Mouse (Mus musculus) T-helper 17 cell (primary cell): ENCODE measurements around the gene Wdr19.
"Not testable (repeated sequence)": the region's sequence is repeated elsewhere in the genome, so short reads cannot be mapped to it uniquely, and the experiment has no call there.

Experiments
- in situ Hi-C, 2 experiments: fragments of 300-600 bp; cut with MboI, MseI; formaldehyde crosslinking; loops; 1 replicate in 1 of 2; 2 replicates in 1 of 2; pipeline ENCODE4 v1.15.1; 2025; ENCODE audit warnings: high pct_unique_total_duplicates in 2 of 2

The Wdr19 gene

DNA sequence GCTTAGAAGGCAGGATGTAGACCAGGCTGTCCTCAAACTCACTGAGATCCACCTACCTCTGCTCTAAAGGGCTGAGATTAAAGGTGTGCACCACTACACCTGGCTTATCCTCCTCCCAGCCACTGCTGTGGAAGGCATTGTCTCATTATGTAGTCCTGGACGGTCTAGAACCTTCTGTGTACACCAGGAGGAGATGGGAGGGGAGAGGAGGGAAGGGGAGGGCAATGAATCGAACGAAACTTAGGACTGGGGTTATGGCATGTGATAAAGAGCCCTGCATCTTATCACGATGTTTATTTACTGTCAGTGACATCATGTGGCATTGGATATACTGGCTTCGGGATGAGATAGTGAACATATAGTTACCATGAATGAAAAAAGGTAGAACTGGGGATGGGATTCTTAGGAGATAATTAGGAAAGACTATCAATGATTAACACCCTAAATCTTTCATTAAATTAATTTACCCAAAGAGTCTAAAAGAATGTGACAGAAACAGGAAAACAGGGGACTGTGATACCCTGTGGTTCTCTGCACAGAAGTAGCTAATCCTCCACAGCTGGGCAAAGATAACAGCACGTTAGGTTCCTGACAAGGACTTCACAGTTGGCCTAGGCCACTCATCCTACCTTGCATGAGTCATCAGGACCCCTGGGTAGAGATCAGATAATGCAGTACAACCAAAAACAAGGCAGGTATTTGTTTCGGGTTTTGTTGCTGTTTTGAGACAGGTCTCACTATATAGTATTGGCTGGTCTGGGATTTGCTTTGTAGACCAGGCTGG is 98.9 kb downstream of the Wdr19 start:
- in situ Hi-C loops = no loop called here

DNA sequence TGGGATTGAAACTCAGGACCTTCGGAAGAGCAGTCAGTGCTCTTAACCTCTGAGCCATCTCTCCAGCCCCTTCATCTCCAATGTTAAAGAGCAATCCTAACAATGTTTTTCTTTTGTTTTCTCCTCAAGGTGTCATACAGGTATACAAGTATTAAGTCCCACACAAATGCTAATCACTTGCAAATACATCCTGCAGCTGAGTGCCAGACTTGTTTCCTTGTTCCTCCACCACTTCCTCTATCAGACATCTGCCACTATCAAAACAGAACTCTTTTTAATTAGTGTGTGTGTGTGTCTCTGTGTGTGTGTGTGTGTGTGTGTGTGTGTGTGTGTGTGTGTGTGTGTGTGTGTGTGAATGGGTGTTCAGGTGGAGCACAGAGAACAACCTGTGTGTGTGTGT is 100.1 kb downstream of the Wdr19 start:
- in situ Hi-C loops = not testable (repeated sequence)

DNA sequence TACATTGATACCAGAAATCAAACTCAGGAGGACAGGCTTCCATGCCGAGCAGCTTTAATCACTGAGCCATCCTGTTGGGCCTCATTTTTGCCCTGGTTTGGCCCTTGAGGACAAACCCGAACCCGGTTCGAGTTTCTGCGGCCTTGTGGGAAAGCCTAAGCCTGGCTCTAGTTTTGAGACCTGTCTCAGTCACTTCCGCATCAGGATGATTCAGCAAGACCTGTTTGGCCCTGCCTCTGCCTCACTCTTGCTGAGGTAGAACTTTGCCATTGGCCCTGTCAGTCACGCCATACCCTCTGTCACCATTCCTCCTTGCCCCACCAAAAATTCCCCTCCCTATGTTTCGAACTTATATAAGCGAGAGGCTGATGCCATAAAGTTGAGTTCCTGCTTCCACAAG is 100.6 kb downstream of the Wdr19 start:
- in situ Hi-C loops = no loop called here

DNA sequence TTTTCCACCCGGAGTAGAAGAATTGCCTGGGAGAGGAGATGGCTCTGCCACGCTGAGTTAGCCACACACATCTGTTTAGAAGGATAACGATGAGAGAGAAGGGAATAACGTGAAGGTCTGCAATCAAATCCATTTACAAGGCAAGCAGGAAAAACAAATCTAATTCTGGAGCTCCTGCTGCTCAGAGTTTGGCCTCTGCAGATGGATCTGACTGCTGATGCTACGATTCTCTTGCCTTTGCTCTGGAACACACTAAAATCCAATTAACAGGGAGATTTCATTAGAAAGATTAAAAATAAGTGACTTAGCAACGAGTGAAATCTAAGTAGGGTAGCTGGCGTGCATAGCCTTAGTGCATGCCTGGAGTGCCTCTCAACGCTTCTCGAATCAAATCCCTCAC is 106.0 kb downstream of the Wdr19 start:
- in situ Hi-C loops = loop anchor here in 1 of 2 experiments (5.0 kb wide), 1 partner anchor 62 kb away; no protein-coding TSS in a partner anchor

DNA sequence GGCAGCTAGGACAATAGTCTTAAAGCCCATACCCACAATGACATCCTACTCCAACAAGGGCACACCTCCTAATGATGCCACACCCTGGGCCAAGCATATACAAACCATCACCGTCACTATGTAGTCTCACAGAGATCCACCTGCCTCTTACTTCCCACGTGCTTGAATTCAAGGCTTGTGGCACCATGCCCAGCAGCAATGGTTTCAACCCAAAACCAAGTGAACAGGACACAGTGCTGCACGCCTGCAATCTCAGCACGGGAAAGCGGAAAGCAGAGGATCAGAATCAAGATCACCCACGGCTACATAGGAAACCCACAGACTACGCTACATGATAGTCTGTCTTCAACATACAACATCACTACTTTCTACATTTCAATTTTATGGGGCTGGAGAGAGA is 108.7 kb downstream of the Wdr19 start:
- in situ Hi-C loops = loop anchor here in 1 of 2 experiments (5.0 kb wide), 1 partner anchor 59 kb away; no protein-coding TSS in a partner anchor

DNA sequence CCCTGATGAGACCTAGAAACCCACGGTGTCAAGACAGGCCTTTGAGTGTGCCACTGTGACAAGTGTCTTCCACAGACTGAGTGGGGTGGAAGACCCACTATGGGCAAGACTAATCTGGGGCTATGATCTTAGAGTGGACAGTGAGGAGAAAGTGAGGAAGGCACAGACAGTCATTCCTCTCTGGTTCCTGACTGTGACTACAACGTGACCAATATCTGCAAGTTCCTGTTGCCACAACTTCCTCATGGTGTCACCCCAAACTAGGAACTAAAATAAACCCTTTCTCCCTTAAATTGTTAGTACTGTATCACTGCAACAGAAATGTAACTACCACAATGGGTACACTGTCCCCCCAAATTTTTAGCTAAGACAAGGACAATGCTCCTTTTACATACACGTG is 109.4 kb downstream of the Wdr19 start:
- in situ Hi-C loops = loop anchor here in 1 of 2 experiments (5.0 kb wide), 1 partner anchor 58 kb away; no protein-coding TSS in a partner anchor
